Mouse (Mus musculus) mouse trophoblast stem cell (cell line): ENCODE results near the gene Sptbn4.

Experiments used
- in situ Hi-C, 2 experiments: fragments of 300-500 bp; cut with MseI, MboI; formaldehyde crosslinking; loops; 2 replicates in 1 of 2; 3 replicates in 1 of 2; pipeline ENCODE4 v1.15.1; 2025

Sptbn4 gene

DNA sequence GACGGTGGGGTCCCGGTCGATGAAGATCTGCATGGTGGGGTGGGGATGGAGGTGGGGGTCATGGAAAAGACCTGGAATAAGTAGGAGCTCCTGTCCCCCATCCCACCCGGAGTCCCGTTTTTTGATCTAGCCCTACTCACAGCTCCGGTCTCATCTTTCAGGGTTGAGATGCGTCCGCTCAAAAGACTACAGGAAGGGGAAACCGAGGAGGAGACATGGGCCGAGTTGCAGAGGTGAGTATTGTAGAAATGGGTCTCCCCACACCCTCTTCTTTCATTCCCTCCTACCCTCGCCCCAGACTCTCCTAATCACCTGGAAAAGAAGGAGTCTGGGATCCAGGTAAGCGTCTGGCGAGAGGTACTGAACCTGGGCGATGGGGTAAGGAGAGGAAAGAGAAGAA is 92.2 kb downstream of the Sptbn4 start:
- in situ Hi-C loops: no loop called here

DNA sequence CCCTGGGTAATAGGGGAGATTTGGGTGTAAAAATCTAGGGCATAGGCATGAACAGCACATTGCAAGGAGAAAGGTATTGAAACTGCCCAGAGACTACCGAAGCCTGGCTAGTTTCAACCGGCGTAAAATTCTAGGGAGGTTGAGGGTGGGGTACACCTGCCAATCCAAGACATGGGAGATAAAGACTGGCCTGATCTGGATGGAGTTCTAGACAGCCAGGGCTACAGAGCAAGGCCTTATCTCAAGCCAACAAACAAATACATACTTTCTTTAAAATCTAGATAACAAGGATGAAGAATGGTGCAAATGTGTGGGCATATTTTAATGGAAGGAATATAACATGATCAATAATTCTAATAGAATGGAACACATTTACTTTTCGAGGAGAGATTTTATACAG is 92.7 kb downstream of the Sptbn4 start:
- in situ Hi-C loops: no loop called here

DNA sequence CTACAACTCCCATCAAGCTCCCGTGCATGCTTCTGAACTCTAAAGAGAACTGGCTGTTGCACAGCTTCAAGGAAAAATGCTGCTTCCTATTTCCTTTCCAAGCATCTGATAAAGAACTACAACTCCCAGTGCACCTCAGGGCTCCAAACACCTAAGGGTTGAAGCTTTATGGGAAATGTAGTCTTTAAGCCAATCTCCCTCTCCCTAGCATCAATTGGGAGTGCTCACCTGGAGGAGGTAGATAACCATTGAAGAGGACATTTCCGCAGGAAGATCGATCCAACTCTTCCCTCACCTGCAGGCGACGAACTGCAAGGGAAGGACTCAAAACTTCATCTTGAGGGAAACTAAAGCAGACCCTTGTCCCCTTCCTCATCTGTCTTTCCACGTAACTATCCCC is 93.3 kb downstream of the Sptbn4 start:
- in situ Hi-C loops: no loop called here

DNA sequence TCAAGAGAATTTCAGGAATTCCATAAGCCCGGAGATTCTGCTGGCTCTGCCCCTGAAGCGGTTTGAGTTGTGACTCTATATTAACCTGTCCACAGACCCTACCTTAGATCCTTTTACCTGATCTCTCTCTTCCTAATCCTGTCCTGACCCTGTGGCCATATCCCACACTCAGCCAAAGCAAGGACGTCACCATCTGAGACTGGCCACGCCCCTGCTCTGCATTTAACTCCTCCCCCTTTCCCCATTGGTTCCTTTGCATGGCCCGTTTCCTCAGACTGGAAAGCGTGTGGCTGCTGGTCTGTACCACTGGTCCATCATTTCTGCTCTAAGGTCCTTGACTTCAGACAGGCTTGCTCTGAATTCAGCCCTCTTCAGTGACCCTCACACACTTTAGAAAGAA is 102.0 kb downstream of the Sptbn4 start:
- in situ Hi-C loops: no loop called here

DNA sequence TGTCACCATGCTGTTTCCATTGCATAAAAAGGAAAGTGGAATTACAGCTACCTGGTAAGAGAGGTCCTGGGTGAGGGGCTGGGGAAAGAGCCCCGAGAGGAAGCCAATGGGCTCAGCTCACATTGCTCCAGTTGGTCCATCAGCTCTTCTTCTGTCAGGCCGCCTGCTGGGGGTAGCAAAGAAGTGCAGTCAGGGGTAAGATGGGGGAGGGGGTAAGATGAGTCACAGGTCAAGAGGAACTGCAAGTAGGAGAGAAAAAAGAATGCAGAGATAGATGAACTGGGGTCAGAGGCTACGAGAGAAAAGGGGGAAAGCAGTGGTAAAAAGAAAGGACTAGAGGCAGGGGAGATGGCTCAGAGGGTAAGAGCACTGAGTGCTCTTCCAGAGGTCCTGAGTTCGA is 104.9 kb downstream of the Sptbn4 start:
- in situ Hi-C loops: no loop called here

DNA sequence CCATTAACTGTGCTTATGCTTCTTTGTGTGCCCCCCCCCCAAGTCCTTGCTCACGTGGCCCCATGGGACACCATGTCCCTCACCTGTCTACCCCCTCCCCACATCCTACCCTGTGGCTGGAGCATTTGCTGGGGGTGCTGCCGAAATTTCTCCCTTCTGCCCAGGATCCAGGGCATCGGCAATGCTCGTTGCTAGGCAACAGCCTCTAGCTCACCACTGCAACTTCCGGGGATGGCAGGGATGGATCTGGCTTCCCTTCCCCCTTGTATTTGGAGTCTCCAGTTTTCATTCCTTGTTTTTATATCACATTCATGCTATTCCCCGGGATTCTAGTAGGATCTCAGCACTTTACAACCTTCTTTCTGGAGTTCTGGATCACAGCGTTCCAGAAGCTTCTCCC is 108.0 kb downstream of the Sptbn4 start:
- in situ Hi-C loops: loop anchor here (5.0 kb wide), 2 partner anchors 48 to 58 kb away; no protein-coding TSS in a partner anchor

DNA sequence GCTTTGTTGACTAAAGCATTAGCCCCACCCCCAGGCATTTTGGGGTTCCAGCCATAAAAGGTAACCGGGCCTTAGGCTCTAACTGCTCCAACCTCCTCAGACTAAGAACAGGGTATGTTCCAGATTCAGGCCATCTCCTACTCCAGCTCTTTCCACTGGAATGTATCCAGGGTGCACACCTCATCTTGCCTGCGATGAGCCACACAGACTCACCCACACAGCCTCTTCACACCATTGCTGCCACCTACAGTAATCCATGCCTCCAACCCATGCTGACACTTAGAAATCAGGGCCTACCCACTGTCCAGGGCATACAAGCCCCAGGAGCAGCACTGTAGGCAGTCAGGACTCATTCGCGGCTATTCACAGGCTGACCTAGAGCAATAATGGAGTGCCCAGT is 108.4 kb downstream of the Sptbn4 start:
- in situ Hi-C loops: loop anchor here (5.0 kb wide), 2 partner anchors 48 to 58 kb away; no protein-coding TSS in a partner anchor

DNA sequence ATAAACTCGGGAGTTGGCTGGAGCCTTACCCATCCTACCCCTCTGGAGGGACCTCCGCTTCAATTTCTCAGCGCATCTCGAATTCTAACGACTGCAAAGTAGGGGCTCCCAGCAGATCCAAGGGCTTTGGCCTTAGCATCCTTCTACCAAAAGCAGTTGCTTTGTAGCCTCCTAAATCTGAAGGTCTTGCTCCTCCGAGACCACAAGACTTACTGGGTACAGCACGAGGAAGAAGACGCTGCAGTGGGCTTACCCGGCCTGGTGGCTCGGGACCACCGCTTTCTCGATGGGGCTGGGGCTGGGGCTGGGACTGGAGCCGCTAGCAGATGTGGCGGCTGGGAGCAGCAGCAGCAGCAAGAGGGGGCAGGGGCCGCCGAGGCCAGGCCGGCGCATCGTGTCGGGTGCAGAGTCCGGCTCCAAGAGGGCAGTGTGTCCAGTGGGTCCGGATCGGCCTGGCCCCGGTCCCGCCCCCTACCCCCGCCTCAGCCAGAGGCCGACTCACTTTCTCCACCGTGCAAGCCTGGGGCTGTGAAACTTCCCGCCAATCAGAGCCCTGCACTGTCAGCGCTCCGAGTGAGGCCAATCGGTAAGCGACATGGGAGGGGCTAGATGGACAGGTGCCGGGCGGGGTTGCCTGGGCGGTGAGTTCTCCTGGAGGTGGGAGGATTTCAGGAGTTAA is 110.2 kb downstream of the Sptbn4 start, which contains the start of gene Ltbp4:
TSS of gene Ltbp4 (minus strand) at position 518 of the 679 bp plus-strand sequence.
- in situ Hi-C loops: loop anchor here (5.0 kb wide), 2 partner anchors 50 to 60 kb away; no protein-coding TSS in a partner anchor

DNA sequence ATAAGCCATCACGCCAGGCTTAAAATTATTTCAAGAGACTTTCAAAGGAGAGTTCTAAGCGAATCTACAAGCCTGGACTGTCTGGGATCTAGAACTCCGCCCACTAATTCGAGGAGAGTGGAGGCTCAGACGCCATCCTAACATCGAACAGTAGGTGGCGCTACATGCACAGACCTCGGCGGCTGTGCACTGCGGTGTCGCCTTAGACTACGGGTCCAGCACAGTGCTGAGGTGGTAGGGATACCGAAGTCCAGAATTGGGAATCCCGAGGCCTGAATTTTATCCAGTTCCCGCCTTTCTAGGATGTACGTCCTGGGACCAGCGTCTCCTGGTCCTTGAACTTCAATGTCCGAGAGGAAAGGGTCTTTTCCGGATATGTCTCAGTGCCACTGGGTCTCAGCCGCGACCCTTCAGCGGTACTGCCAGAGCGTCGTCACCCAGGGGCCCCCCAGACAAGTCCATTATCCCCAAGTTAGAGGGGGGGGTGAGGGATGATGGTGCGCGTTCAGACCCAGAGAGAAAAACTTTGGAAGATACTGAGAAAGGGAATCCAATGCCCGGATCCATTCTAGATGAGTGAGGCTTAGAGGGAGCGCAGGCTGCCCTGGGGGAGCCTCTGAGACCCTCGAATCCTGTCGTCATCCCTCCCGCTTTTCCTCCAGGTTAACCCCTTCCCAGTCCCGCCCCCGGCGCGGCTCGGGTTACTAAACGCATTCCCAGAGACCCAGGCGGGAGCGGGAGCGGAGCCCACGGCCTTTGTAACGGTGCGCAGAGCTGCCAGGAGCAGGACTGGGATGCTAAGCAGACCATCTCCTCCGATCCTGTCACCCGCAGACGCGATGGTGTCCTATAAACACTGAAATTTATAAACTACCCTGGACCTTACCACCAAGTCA is 111.3 kb downstream of the Sptbn4 start:
- in situ Hi-C loops: loop anchor here (5.0 kb wide), 2 partner anchors 51 to 61 kb away; no protein-coding TSS in a partner anchor

DNA sequence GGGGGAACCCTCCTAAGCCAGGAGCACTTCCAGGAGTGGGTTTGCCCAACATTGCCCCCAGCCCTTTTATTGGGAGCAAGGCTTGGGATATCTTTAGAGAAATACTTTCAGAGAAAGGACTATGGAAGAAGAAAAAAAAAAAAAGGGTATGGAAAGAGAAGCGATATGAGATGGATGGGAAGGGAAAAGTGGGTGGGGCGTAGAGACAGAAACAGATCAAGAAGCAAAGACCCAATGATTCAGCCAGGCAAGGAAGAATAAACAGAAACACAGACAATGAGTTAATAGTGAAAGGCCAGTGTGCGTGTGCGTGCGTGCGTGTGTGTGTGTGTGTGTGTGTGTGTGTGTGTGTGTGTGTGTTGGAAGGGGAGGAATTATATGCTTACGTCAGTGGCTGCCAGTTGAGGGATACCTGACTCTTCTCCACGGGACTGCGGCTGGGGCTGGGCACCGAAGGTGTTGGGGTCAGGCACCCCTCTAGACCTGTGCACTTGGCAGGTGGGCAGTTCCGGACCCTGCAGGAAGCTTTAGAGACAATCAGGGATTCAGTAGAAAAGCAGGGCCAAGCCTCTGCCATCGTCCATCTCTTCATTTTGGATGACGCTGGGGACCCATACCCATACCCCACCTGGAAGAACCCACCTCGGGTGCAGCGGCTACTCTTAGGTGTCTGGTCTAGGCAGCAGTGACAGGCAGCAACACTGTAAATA is 112.3 kb downstream of the Sptbn4 start:
- in situ Hi-C loops: loop anchor here (5.0 kb wide), 2 partner anchors 52 to 62 kb away; no protein-coding TSS in a partner anchor

DNA sequence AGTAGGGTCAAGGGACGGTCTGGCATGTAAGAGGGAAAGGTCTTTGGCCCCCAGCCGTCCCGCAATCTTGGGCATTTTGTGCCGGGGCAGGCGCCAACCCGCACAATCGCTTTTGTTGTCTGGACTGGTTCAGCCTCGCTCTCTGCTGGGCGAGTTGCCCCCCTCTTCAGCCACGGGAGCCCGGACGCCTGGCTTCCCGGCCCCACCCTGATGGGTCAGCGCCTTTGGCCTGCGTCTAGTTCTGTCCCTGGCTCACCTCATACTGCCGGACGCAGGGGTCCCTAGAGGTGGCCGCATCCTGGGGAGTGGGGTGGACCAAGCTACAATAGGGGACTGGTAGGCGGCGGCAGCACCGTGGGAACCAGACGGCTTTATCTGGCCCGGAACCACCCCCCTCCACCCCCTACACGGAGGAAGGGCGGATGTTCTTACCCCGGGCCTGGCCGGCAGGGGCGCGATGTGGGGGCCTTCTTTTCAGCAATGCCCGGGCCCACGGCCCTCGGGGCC is 113.0 kb downstream of the Sptbn4 start:
- in situ Hi-C loops: no loop called here

DNA sequence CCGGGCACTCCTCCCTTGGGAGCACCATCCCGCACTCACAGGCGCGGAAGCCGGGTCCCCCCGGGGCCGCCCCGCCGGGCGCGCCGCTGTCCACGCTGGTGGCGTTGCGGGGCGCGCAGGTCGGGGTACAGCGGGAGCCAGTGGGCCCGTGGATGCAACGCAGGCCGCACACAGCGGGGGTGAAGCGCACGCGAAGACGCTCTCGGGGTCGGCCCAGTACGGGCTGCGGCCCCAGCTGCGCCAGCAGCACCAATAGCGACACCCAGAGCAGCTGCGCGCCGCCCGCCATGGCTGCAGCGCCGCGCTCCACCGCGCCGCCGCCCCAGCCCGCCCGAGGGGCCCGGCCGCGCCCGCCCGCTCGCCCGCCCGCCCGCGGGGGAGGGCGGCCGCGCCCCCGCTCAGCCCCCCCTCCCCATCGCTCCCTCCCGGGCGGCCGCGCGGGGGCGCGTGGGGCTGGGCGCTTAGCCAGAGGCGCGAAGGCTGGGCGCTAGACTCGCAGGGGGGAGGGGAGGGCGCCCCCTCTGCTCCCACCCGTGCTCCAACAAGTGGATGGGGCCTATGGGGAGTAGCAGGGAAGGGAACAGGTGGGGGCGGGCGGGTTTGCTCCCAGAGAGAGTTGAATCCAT is 114.1 kb downstream of the Sptbn4 start:
- in situ Hi-C loops: no loop called here

DNA sequence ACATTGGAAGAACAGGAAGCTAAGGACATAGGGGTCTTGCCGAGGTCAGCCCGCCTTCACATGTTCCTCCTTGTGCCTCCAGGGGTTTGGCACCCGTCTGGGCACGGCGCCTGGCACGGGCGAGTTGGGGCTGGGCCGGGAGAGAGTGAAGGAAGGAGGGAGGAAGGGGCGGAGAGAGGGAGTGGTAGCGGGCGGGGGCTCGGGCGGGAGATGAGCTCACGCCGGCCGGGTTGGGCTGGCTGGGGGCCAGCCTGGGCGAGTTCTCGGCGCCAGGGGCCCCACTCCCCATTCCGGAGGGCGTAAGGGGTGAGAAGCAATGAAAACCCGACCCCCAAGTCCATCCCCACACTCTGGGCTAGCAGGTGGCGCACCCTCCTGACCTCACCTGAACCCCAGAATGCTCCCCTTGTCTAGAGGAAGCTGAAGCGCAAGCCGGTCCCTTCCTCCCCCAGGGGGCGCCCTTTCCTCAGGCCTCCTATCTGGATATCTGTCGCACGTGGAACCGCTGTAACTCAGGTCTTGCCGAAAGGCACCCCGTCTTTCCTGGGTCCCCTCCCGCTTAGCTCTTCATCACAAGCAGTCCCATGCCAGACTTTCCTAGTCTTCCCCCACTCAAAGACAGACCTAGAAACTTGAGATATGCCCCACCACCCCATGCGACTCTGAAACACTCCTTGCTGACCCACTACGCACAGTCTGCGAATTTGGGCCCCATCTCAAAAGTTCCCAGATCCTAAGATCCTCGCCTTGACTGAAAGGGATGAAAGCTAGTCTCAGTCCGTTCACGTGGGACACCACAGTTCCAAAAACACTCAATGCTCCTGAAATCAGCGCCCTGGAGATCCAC is 114.9 kb downstream of the Sptbn4 start:
- in situ Hi-C loops: no loop called here

DNA sequence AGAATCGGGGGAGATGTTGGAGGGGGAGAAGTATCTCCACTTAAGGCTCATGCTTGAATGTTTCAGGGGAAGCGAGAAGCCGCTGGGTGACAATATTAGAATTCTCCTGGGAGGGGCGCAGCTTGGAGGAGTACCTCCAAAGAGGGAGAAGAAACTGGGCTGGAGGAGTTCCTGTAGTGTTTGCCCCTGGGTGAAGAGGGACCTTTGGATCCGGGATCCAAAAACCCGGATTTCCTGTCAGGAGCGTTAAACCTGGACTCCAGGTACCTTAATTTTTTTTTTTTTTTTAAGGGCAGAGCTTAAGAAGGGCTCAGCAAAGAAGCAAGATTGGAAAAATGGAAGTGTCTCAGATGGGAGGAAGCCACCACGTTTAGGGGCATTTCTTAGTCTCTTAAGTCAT is 115.6 kb downstream of the Sptbn4 start:
- in situ Hi-C loops: no loop called here

DNA sequence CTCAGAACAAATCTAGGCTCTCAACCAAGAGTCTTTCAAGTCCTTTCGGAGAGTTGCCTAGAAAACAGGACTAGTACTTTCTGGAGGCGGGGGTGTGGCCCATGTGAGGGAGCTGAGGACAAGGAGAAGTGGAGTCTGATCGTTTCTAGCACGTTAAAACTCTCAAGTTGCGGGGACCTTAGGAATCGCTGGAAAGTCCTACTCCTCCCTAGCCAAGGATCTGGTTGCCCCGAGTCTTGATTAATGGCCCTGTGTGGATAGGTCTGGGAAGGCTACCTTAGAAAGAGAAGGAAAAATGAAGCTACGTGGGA is 116.0 kb downstream of the Sptbn4 start:
- in situ Hi-C loops: no loop called here

DNA sequence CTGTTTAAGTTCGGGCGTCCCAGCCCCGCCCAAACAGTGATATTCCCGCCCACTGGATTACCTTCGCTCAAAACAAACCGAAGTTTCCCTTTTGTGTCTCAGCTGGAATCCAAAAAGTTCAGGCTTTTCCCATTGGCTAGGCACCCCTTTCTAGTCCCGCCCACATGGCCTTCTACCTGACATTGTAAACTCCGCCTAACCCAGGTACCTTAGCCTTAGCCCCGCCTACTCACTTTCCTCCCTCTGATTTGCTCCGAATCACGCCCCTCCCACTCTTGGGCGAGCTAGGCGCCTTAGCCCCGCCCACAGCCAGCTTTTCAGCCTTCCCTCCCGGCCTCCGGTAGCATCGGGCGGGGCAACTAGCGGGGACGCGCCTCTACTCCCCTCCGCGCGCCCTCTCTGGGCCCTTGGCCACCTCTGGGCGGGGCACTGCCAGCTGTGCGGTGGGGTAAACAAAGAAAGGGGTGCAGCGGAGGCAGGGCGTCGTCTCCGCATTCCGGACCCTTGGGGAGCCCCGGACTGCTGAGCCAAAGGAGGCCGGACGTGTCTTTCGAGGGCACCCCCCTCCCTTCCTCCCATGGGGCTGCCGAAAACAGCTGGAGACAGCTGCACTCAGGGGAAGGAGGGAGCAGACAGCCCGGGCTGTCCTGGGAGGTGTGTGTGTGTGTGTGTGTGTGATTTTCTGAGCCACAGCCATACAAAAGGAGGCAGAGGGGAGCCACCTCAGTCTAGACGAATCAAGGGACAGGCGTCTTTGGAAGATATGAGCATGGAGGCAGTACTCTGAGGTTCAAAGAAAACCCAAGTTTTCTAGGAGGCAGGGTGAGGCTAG is 116.6 kb downstream of the Sptbn4 start:
- in situ Hi-C loops: no loop called here

DNA sequence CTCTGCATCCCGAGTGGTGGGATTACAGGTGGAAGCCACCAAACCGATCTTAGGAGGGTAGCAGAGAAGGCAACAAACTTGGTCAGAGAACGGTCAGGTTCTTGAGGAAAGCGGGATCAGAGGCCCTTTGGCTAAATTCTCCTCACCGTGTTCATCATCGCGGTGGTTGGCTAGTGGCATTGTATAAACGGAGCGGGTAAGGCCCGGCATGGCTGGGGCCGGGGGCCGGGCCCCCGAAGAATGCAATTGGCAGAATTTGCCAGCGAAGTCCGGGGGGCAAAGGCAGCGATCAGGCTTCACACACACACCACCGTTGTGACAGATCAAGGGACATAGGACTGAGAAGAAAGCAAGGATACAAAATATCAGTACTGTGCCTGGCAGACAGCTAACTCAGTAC is 117.5 kb downstream of the Sptbn4 start:
- in situ Hi-C loops: no loop called here

DNA sequence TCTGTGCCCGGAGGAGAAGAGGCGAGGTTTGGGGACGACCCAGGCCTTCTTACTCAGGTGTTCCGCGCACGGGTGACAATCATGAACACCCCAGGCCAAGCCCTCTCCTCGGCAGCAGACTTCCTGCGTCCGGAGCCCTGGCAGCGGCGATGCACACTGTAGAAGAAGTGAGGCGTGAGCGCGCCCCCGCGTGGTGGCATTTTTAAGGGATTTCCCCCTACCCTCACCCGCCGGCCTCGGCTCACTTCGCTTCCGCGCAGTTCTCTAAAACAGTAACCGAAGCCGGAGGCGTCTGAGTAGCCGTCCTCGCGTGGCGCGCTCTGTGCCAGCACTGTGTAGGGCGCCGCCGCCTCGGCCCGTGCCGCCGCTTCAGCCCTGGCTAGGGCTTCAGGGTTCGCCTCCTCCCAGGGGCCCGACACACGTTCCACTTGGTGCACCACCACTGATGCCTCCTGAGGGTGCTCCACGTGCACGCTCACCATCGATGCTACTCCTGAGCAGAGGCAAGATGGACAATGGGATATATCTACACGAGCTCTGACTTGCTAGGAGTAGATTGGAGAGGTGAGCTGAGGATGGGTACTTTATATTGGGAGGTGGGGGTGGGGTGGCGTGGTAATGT is 118.0 kb downstream of the Sptbn4 start:
- in situ Hi-C loops: no loop called here

DNA sequence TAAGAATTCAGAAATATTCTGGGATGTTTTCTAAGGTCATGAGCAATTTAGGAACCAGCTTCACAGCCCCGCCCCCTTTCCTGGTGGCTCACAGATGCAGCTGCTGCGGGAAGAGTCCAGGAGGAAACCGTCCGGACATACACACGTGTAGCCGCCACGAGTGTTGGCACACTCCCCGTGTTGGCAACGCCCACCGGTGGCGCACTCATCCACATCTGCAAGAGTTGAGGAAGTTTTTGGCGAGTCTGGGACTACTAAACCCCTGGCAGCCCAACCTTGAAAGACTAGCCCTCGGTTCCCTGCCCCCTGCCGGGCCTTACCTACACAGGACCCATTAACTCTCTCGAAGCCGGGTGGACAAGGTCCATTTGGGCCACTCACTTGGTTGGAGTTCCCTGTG is 118.8 kb downstream of the Sptbn4 start:
- in situ Hi-C loops: no loop called here
